Mouse (Mus musculus): ENCODE data around the gene Loxl3. TPM values are rescaled to one million over a fixed set of nuclear protein-coding genes. Genes with fewer than 3 reads are reported as not detected.
A peak's percentile ranks its signal among the peaks of the same experiment; 100 is the strongest.

The Loxl3 gene
- polyA plus RNA-seq (2015; fragmentation: Nextera tagmentation; extraction: Ambion mirVana): 12.7 and 14.2 TPM in 2 replicates

DNA sequence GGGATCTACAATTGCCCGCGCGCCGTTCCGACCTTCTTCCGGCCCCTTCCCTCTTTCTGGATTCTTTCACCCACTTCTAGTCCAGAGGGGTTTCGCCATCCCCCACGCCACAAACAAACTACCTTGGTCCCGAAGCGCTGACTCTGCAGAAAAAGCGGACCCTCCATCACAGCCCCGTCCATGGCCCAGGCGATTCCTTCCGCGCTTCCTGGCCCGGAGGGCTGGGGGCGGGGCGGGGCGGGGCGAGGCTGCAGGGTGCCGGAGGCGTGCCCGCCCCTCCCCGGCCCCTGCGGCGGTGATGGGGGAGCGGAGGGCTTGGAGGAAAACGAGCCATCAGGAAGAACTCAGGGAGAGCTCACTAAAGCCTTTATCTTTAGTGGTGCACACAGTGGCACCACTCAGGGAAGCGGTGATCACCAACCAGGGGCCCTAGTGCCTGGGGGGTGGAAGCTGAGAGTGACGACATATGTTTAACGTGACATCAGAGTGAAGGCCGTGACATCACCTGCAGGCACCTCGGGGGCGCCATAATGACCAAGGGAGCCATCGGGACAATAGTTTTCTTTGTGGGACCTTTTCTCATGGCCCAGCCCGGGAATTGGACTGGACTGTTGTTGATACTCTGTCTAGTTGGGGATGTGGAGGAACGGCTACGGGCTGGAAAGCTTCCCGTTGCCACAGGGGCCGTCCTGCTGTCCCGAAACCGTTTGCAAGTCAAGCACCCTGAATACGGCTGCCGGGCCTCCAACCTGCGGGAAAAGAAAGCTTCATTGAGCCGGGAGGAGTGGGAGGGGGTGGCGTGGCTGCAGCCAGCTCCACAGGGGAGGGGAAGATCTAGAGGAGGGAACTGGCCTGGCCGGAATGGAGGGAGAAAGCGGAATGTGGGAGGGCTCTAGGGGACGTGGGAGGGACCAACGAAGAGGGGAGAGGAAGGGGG, at the start of gene Loxl3, which contains the start of gene Dok1:
TSS of gene Loxl3 (plus strand) at position 925 of the 937 bp plus-strand sequence.
TSS of gene Dok1 (minus strand) at position 223 of the 937 bp plus-strand sequence.
- peaks cover 9% of the 10 kb centered on the region for H3K27me3 ChIP-seq (replicated peaks)
- H3K36me3 ChIP-seq: 0 out of 2 replicates have a peak, but pooled peaks cover 3% of the 10 kb centered on the region
- H3K9ac ChIP-seq: peak within 1 kb of the TSS; percentile 68
- H3K4me2 ChIP-seq (replicated peaks): peak within 1 kb of the TSS; percentile 90
- H3K9me3 ChIP-seq: no peaks in the 10 kb centered on the region
- H3K4me1 ChIP-seq (replicated peaks): peaks cover 22% of the 10 kb centered on the region
- peak within 1 kb of the TSS; percentile 88 for H3K27ac ChIP-seq
- peak within 1 kb of the TSS; percentile 66 for H3K4me3 ChIP-seq (replicated peaks)
- WGBS: under 1% methylated on average over 51 of the region's 51 CpGs
- ATAC-seq: peak; percentile 92

- no peaks in the 10 kb centered on the region for H3K27me3 ChIP-seq (replicated peaks)
- H3K4me1 ChIP-seq (replicated peaks): peaks cover 6% of the 10 kb centered on the region; the same call in 1 of the 2 replicates
- no peak overlapping the region for H3K27ac ChIP-seq
- ATAC-seq: 0 out of 2 replicates have a peak, but pooled peaks have one; percentile 12
- no peaks in the 10 kb centered on the region for H3K9me3 ChIP-seq
- no peak overlapping the region for H3K4me2 ChIP-seq (replicated peaks)
- WGBS: 17% methylated on average over 9 of the region's 9 CpGs
- H3K36me3 ChIP-seq: no peaks in the 10 kb centered on the region
- no peak overlapping the region for H3K4me3 ChIP-seq (replicated peaks)
- no peak overlapping the region for H3K9ac ChIP-seq
Observed at GRCm38 (mm10) chr6:82987411-82987971, 46.5 kb upstream of the Loxl3 start.

- ATAC-seq: no peak
Observed at GRCm38 (mm10) chr6:82993696-82994095, 40.3 kb upstream of the Loxl3 start.

GRCm38 (mm10) chr6:82994372-82994771, 39.6 kb upstream of the Loxl3 start:
- Histone ChIP-seq H3K4me3 (replicated peaks) (no peak overlapping the region), H3K27ac (no peak overlapping the region), H3K4me1 (replicated peaks) (no peaks in the 10 kb centered on the region), H3K27me3 (replicated peaks) (no peaks in the 10 kb centered on the region), H3K36me3 (no peaks in the 10 kb centered on the region), H3K9ac (no peak overlapping the region), H3K9me3 (no peaks in the 10 kb centered on the region), H3K4me2 (replicated peaks) (no peak overlapping the region)
- ATAC-seq: no peak
- 69% methylated on average over 7 of the region's 7 CpGs for WGBS

More at GRCm38 (mm10) chr6:82993696-82994095, 40.3 kb upstream of the Loxl3 start:
- Histone ChIP-seq H3K4me3 (replicated peaks) (no peak overlapping the region), H3K9ac (no peak overlapping the region), H3K4me2 (replicated peaks) (no peak overlapping the region), H3K27me3 (replicated peaks) (no peaks in the 10 kb centered on the region), H3K36me3 (no peaks in the 10 kb centered on the region), H3K9me3 (no peaks in the 10 kb centered on the region), H3K4me1 (replicated peaks) (no peaks in the 10 kb centered on the region), H3K27ac (no peak overlapping the region)
- WGBS: 40% methylated on average over 1 of the region's 1 CpGs

- WGBS: 6% methylated on average over 11 of the region's 11 CpGs
- Histone ChIP-seq H3K36me3 (no peaks in the 10 kb centered on the region), H3K9me3 (no peaks in the 10 kb centered on the region), H3K27me3 (replicated peaks) (no peaks in the 10 kb centered on the region), H3K27ac (peak overlapping the region; percentile 19), H3K4me3 (replicated peaks) (no peak overlapping the region), H3K4me1 (replicated peaks) (no peaks in the 10 kb centered on the region), H3K4me2 (replicated peaks) (peak overlapping the region; percentile 48), H3K9ac (no peak overlapping the region)
- ATAC-seq: peak; percentile 95
Observed at GRCm38 (mm10) chr6:82996740-82997315, 37.1 kb upstream of the Loxl3 start.

GRCm38 (mm10) chr6:82997511-82998102, 36.4 kb upstream of the Loxl3 start:
- peak; percentile 45 for ATAC-seq
- no peak overlapping the region for H3K4me3 ChIP-seq (replicated peaks)
- 40% methylated on average over 7 of the region's 7 CpGs for WGBS

GRCm38 (mm10) chr6:82998326-82998725, 35.6 kb upstream of the Loxl3 start:
- H3K27ac ChIP-seq: no peak overlapping the region

More at GRCm38 (mm10) chr6:82997511-82998102, 36.4 kb upstream of the Loxl3 start:
- peak overlapping the region; percentile 19 for H3K27ac ChIP-seq
- H3K9me3 ChIP-seq: no peaks in the 10 kb centered on the region
- no peaks in the 10 kb centered on the region for H3K27me3 ChIP-seq (replicated peaks)
- no peaks in the 10 kb centered on the region for H3K36me3 ChIP-seq
- no peak overlapping the region for H3K4me2 ChIP-seq (replicated peaks)
- no peaks in the 10 kb centered on the region for H3K4me1 ChIP-seq (replicated peaks)
- H3K9ac ChIP-seq: no peak overlapping the region

DNA sequence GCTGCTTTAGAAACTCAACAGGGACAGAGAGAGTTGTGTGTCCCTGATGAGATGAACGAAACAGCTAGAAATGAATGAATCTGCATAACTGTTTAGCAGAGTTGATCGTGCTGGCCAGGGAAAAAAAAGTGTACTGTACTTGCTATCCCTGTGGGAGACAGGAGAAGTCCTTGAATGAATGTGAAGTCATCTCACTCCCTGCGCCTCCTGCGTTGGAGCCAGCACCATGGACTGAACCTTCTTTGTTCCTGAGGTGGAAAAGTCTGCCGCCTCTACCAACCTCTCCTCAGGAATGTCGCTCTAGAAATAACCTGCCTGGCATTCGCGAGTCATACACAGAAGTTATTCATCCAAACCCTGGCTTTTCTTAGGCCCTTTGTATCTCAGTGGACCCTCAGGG, 34.0 kb upstream of the Loxl3 start:
- Histone ChIP-seq H3K4me2 (replicated peaks) (no peak overlapping the region), H3K36me3 (no peaks in the 10 kb centered on the region), H3K9me3 (no peaks in the 10 kb centered on the region), H3K27ac (no peak overlapping the region), H3K9ac (no peak overlapping the region), H3K4me3 (replicated peaks) (no peak overlapping the region), H3K27me3 (replicated peaks) (no peaks in the 10 kb centered on the region), H3K4me1 (replicated peaks) (no peaks in the 10 kb centered on the region)
- 67% methylated on average over 8 of the region's 8 CpGs for WGBS
- ATAC-seq: no peak

More at GRCm38 (mm10) chr6:82998326-82998725, 35.6 kb upstream of the Loxl3 start:
- no peaks in the 10 kb centered on the region for H3K9me3 ChIP-seq
- H3K4me2 ChIP-seq (replicated peaks): no peak overlapping the region
- no peaks in the 10 kb centered on the region for H3K4me1 ChIP-seq (replicated peaks)
- no peaks in the 10 kb centered on the region for H3K27me3 ChIP-seq (replicated peaks)
- WGBS: 82% methylated on average over 4 of the region's 4 CpGs
- H3K9ac ChIP-seq: no peak overlapping the region
- H3K4me3 ChIP-seq (replicated peaks): no peak overlapping the region
- ATAC-seq: no peak
- H3K36me3 ChIP-seq: no peaks in the 10 kb centered on the region

DNA sequence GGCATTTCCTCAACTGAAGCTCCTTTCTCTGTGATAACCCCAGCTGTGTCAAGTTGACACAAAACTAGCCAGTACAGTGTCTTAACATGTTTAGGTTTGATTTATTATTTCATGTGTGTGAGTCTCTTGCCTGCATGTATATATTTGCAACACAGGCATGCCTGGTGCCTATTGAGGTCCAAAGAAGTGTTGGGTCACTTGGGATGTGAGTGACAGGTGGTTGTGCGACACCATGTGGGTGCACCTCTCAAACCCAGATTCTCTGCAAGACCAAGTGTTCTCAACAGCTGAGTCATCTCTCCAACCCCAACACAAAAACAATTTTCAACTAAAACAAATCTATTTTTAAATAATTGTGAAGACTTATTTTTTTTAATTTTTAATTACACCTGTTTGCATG, 30.9 kb upstream of the Loxl3 start:
- ATAC-seq: no peak
- H3K4me2 ChIP-seq (replicated peaks): no peak overlapping the region
- no peaks in the 10 kb centered on the region for H3K4me1 ChIP-seq (replicated peaks)
- 91% methylated on average over 1 of the region's 1 CpGs for WGBS
- H3K4me3 ChIP-seq (replicated peaks): no peak overlapping the region
- no peak overlapping the region for H3K27ac ChIP-seq
- H3K9ac ChIP-seq: no peak overlapping the region
- H3K9me3 ChIP-seq: no peaks in the 10 kb centered on the region
- H3K27me3 ChIP-seq (replicated peaks): no peaks in the 10 kb centered on the region
- no peaks in the 10 kb centered on the region for H3K36me3 ChIP-seq

DNA sequence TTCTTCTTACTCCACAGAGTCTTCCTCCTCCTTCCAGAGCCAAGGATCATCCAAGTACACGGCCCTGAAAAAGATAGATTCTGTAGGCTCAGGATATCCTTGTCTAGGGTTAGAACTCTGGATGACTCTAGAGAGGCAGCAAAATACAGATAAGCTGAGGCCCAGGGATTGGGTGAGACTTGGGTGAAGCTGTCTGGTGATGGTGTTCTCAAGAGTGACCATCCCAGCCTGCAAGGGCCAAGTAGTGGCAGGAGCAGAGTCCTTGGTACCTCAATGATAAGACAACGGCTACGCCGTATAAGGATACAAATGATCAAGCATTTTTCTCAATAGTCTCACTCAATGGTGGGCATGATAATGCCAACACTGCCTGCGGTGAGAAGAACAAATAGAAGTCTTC, 30.1 kb upstream of the Loxl3 start:
- H3K4me3 ChIP-seq (replicated peaks): no peak overlapping the region
- no peaks in the 10 kb centered on the region for H3K4me1 ChIP-seq (replicated peaks)
- ATAC-seq: no peak
- H3K9me3 ChIP-seq: no peaks in the 10 kb centered on the region
- no peaks in the 10 kb centered on the region for H3K27me3 ChIP-seq (replicated peaks)
- no peaks in the 10 kb centered on the region for H3K36me3 ChIP-seq
- 92% methylated on average over 5 of the region's 5 CpGs for WGBS
- no peak overlapping the region for H3K9ac ChIP-seq
- no peak overlapping the region for H3K27ac ChIP-seq
- no peak overlapping the region for H3K4me2 ChIP-seq (replicated peaks)

DNA sequence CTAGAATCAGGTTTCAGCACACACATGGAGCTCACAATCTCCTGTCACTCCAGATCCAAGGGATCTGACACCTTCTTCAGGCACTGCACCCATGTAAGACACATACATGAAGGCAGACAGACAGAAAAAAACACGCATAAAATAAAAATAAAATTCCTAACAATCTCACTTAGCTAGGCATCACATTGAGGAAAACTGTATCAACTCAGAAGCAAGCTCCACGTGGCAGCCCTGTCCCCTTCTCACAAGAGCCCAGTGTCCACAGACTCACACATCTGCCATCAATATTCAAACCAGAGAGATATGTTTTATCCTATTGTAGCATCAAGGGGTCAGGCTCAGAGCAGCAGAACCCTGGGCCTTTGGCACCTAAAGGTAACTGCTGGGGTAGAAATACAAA, 29.7 kb upstream of the Loxl3 start:
- 82% methylated on average over 2 of the region's 2 CpGs for WGBS
- Histone ChIP-seq H3K27me3 (replicated peaks) (no peaks in the 10 kb centered on the region), H3K4me2 (replicated peaks) (no peak overlapping the region), H3K9me3 (no peaks in the 10 kb centered on the region), H3K27ac (no peak overlapping the region), H3K4me1 (replicated peaks) (no peaks in the 10 kb centered on the region), H3K36me3 (no peaks in the 10 kb centered on the region), H3K4me3 (replicated peaks) (no peak overlapping the region), H3K9ac (no peak overlapping the region)
- no peak for ATAC-seq

DNA sequence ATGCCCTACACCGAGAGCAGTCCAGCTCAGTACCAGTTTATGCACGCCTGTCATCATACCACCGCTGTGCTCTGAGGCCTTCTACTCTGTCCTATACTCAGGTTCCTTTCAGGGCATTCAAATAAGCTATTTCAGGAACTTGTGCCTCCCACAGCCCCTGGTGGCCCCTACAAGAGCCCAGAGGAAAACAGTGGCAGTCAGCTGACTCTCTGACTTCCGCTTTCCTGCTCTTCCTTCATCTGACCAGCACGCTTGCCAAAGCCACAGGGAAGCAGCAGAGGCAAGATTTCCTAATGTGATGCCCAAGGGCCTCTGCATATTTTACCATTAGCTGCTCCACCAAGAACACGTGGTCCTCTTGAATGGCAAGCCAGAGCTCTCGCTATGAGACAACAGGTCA, 29.1 kb upstream of the Loxl3 start:
- ATAC-seq: no peak
- 64% methylated on average over 7 of the region's 7 CpGs for WGBS
- Histone ChIP-seq H3K9me3 (no peaks in the 10 kb centered on the region), H3K4me1 (replicated peaks) (no peaks in the 10 kb centered on the region), H3K36me3 (no peaks in the 10 kb centered on the region), H3K27ac (no peak overlapping the region), H3K9ac (no peak overlapping the region), H3K4me3 (replicated peaks) (no peak overlapping the region), H3K4me2 (replicated peaks) (no peak overlapping the region), H3K27me3 (replicated peaks) (no peaks in the 10 kb centered on the region)

All from intestine, embryonic 15.5 days (tissue).